Mouse (Mus musculus) C2C12 (cell line): ENCODE results near the gene Nepn. TPM values are rescaled to one million over a fixed set of nuclear protein-coding genes. Genes with fewer than 3 reads are reported as not detected.

ENCODE experiments used
- H3K27me3 ChIP-seq: one replicate; pipeline ENCODE4 v1.6.1; 2011; ENCODE audit not compliant: control insufficient read depth, insufficient read depth, insufficient read length
- H3K36me3 ChIP-seq: one replicate; pipeline ENCODE4 v1.6.1; 2011; ENCODE audit not compliant: control insufficient read depth, insufficient read depth
- H3K4me3 ChIP-seq: one replicate; pipeline ENCODE4 v1.5.1; 2011; ENCODE audit warnings: mild to moderate bottlenecking, control low read depth; ENCODE audit not compliant: poor library complexity, insufficient read depth, severe bottlenecking
- H3K79me2 ChIP-seq: one replicate; pipeline ENCODE4 v1.6.1; 2011; ENCODE audit not compliant: control insufficient read depth, insufficient read depth
- H3K79me3 ChIP-seq: one replicate; pipeline ENCODE4 v1.6.1; 2011; ENCODE audit warnings: low read depth, control low read depth
- H3ac ChIP-seq: one replicate; pipeline ENCODE3; 2011; ENCODE audit warnings: low read depth; ENCODE audit not compliant: control insufficient read depth, insufficient read length
- CEBPB ChIP-seq: IDR thresholded peaks from one replicate; pipeline ENCODE4 v1.6.1; 2011; ENCODE audit warnings: low read depth, mild to moderate bottlenecking, control low read depth, moderate library complexity
- CTCF ChIP-seq: IDR thresholded peaks from one replicate; pipeline ENCODE4 v1.5.1; 2011; ENCODE audit not compliant: control insufficient read depth, insufficient read depth, insufficient read length
- FOSL1 ChIP-seq: IDR thresholded peaks from one replicate; pipeline ENCODE4 v1.8.0; 2011; ENCODE audit warnings: mild to moderate bottlenecking, low read length; ENCODE audit not compliant: poor library complexity, insufficient read depth, severe bottlenecking
- MAX ChIP-seq: IDR thresholded peaks from one replicate; pipeline ENCODE4 v1.6.1; 2011; ENCODE audit warnings: mild to moderate bottlenecking, control low read depth
- MYOD1 ChIP-seq: IDR thresholded peaks from one replicate; pipeline ENCODE4 v1.6.1; 2011; ENCODE audit warnings: low read depth; ENCODE audit not compliant: control insufficient read depth, insufficient read length
- MYOG ChIP-seq: IDR thresholded peaks from one replicate; pipeline ENCODE4 v1.6.1; 2011; ENCODE audit not compliant: control insufficient read depth, insufficient read length; ENCODE audit errors: extremely low read depth
- USF1 ChIP-seq: IDR thresholded peaks from one replicate; pipeline ENCODE4 v1.6.1; 2011; ENCODE audit warnings: low read depth, mild to moderate bottlenecking, control low read depth, moderate library complexity
- polyA plus RNA-seq: library from polyadenylated mRNA; unstranded; fragments of >200 nt; fragmentation: generic; extraction: Trizol; gene quantifications from one replicate; pipeline ENCODE4 v1.2.1, GENCODE M21; 2012; ENCODE audit warnings: missing spikeins

Gene Nepn
- polyA plus RNA-seq, 1 experiment = not detected

DNA sequence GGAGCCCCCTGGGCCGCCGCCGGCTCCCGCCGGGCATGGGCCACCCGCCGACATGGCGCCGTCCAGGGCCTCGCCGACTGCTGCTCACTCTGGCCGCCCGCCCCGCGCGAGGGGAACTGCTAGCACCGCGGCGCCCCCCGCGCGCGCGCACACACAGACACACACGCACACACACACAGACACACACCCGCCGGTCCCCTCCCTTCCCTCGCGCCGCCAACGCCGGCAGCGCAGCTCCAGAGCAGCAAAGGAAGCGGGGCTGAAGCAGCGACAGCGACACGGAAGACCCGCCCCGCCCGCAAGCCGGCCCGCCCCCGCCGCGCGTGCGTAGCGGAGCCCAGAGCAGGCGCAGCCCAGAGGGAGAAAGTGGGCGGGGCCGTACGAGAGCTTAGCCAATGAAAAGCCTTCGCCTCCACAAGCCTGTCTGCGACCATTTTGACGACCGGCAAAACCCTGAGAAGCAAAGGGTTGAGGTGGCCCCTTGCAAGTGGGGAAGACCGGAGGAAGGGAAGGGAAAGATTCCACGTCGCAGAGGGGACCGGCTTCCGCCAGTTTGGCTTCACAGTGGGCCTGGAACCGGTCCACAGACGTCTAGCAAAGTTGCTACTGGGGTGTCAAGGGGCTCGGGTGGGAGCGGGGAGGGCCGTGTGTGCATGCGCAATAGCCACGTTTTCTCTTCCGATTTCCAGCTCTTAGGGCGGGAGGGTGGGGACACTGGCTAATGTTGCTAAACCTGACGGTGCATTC is 6.8 kb upstream of the Nepn start, which contains the start of gene Gopc:
Gopc (minus strand) TSS at position 280 of the 747 bp plus-strand sequence.
- TF ChIP-seq MYOD1 (no peak), USF1 (no peak), CTCF (no peak), MYOG (no peak), MAX (no peak), CEBPB (no peak), FOSL1 (no peak)
- H3K79me2 ChIP-seq = peaks cover 48% of the 10 kb centered on the region
- no peaks in the 10 kb centered on the region for H3K36me3 ChIP-seq
- H3K4me3 ChIP-seq = peak within 1 kb of the TSS; percentile 74
- H3ac ChIP-seq = peak within 1 kb of the TSS; percentile 71
- H3K27me3 ChIP-seq = no peaks in the 10 kb centered on the region
- peaks cover 40% of the 10 kb centered on the region for H3K79me3 ChIP-seq

GRCm38 (mm10) chr10:52383022-52383421 is 5.8 kb upstream of the Nepn start:
- Histone ChIP-seq H3K27me3 (no peaks in the 10 kb centered on the region), H3K36me3 (no peaks in the 10 kb centered on the region), H3K79me2 (peaks cover 38% of the 10 kb centered on the region), H3ac (peak overlapping the region; percentile 6), H3K79me3 (peaks cover 31% of the 10 kb centered on the region), H3K4me3 (no peak overlapping the region)
- no peak for TF ChIP-seq MAX
- TF ChIP-seq MYOG = no peak

- Histone ChIP-seq H3ac (no peak overlapping the region), H3K4me3 (no peak overlapping the region), H3K27me3 (no peaks in the 10 kb centered on the region), H3K79me2 (peaks cover 33% of the 10 kb centered on the region), H3K36me3 (no peaks in the 10 kb centered on the region), H3K79me3 (peaks cover 27% of the 10 kb centered on the region)
- TF ChIP-seq CTCF (no peak), CEBPB (no peak), MYOD1 (no peak), USF1 (no peak), FOSL1 (no peak), MAX (no peak), MYOG (no peak)
Observed at GRCm38 (mm10) chr10:52383522-52383921, 5.2 kb upstream of the Nepn start.

GRCm38 (mm10) chr10:52384823-52385610 is 3.8 kb upstream of the Nepn start:
- Histone ChIP-seq H3K36me3 (no peaks in the 10 kb centered on the region), H3ac (no peak overlapping the region), H3K27me3 (no peaks in the 10 kb centered on the region), H3K79me2 (peaks cover 18% of the 10 kb centered on the region), H3K79me3 (peaks cover 13% of the 10 kb centered on the region), H3K4me3 (no peak overlapping the region)
- no peak for TF ChIP-seq MYOG
- TF ChIP-seq USF1 = no peak
- peak; percentile 82 for TF ChIP-seq CTCF

GRCm38 (mm10) chr10:52387192-52387591 is 1.6 kb upstream of the Nepn start:
- no peaks in the 10 kb centered on the region for H3K36me3 ChIP-seq
- no peak overlapping the region for H3K4me3 ChIP-seq
- H3K27me3 ChIP-seq = no peaks in the 10 kb centered on the region
- no peaks in the 10 kb centered on the region for H3K79me2 ChIP-seq
- no peak for TF ChIP-seq CTCF
- TF ChIP-seq CEBPB = no peak
- no peak for TF ChIP-seq MYOG
- no peak for TF ChIP-seq FOSL1
- no peak for TF ChIP-seq MYOD1
- no peak for TF ChIP-seq USF1
- no peak for TF ChIP-seq MAX
- no peak overlapping the region for H3ac ChIP-seq
- H3K79me3 ChIP-seq = no peaks in the 10 kb centered on the region
